Mouse (Mus musculus) left cerebral cortex, adult 18-20 months (tissue): ENCODE measurements at regions not wholly inside any gene's neighbourhood (a gene's known extent, or its start where the extent isn't known, plus 50 kb on each side); places are given as distances from the start of the nearest gene placed in this dataset.

Experiments
- DNase-seq, 2 experiments: peaks; one replicate each; pipeline ENCODE4 v3.0.0; 2021 to 2022; ENCODE audit warnings: low spot score in 2 of 2, mixed read lengths in 1 of 2

- DNase-seq: peak; percentile 22 to 36
These were observed 360.9 kb upstream of the Pkn2 start for GRCm38 (mm10) chr3:143242691-143243090.

DNA sequence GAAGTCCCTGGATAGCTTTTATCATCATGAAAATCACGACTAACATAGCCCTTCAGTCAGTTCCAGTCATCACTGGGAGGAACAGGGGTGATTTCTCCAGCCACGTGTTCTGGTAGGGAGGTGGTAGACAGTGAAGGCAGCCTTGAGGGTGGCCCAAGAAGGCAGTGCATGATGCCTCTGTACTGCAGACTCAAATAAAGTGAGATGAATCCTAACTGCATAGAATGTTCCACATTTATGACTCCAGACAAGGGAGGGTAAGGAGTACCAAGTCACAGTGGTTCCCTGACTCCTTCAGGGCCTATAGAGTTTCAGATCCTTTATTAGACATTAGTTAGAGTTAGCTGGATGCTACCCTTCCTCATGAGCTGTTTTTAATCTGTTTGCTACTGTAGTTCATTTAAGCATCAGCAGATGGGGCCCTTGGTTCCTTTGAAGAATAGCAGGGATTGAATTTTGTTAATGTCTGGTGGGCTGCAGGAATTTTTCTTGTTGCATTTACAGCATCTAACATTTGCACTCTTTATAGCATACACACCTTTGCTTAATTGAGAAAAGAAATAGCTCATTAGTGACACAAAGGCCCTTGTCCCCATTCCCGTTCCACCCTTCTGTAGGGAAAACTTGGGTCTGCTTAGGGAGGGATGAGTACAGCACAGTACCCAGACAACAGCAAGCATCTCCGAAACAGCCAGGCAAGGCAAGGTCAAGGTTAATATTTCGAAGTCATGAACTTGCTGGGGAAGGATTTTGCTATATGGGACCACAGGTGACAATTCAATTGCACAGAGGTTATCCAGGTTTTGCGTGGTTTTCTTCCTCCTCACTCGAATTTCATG lies 359.0 kb upstream of the Pkn2 start:
- peak; percentile 27 to 39 for DNase-seq

DNA sequence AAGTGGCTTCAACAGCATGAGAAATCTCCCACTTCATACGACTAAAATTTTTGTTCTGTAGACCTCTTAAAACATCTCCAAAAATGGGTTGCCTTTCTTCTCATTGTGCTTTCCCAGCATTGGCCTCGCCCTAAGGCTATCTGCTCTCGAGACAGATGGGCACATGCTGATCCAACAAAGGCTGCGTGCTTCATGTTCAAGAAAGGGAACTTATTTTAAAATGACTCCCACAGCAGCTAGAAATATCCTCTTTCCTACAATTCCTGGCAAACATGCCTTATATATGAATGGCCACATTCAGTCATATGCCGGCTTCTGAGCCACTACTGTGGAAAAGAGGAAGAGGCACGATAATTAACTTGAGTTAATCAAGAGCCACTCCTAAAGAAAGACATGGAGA lies 356.7 kb upstream of the Pkn2 start:
- peak; percentile 38 to 44 for DNase-seq

DNA sequence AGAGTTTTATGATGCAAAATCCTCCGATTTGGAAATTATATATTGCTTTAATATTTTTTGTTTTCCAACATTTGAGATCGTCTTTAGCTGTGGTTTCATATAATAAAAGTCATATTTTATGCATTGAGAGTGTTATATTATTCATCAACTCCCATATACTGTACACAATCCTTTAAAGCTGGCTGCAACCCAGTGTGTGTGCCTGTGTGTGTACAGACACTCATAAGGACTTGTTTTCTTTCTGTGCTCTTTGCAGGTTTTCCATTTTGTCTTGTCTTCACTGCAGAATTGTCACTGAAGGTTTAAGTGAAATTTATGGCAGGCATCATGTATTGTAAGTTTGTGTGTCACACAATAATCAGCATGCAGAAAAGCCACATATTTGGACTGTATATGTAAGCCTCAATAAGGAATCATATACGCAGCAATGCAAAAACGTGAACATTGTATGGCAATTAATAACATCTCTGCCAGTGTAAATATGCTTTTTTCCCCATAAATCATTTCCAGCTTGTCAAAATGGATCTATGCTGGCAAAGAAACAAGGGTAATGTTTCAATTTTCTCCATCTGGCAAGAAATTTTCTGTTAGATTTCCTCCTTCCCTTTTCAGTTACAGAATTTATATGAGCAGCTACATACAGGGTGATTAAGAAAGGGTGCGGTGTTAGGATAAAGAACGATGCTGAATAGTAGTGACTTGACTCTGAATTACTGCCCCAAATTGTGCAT lies 342.4 kb upstream of the Pkn2 start:
- no peak for DNase-seq

GRCm38 (mm10) chr3:143193263-143193970 lies 311.6 kb upstream of the Pkn2 start:
- no peak for DNase-seq

DNA sequence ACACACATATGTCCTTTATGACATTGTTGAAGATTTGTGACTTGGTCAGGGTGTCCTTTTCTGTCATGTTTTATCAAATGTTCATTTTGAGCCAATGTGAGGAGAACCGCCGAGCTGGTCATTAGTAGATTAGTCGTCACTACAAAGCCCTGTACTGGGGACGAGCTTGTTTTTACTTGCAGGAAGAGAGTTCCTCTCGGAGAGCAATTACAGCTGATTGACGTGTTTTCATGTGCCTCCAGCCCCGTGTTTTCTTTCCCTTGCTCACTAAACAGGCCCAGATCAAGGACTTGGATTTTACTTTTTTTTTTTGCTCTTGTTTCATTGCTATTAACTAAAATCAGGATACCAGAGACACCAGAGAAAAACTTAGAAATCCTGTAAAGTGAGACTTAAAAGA lies 307.1 kb upstream of the Pkn2 start:
- DNase-seq: no peak

- DNase-seq: peak; percentile 66 to 74
These were observed 292.2 kb upstream of the Pkn2 start for GRCm38 (mm10) chr3:143173971-143174370.

DNA sequence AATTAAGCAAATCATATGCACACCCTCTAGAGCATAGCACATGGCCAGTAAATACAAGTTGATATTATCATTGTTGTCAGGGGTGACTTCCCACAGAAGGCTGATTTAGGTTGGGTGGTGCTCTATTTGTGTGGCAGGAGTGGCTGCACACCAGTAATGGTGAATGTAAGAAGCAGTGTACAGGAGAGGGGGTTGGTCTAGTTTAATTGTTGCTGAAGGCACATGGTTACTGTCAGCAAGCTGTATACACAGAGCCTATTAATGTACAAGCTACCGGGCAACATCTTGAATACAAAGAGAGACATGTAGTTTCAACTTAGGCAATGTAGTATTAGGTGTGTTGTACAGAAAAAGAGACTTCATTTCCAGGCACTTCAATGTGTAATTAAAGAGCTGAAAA lies 280.6 kb upstream of the Pkn2 start:
- DNase-seq: no peak

GRCm38 (mm10) chr3:143161993-143162392 lies 280.2 kb upstream of the Pkn2 start:
- DNase-seq: no peak

- no peak for DNase-seq
These were observed 276.8 kb upstream of the Pkn2 start for GRCm38 (mm10) chr3:143158568-143158967.

GRCm38 (mm10) chr3:143156733-143157524 lies 275.1 kb upstream of the Pkn2 start:
- DNase-seq: no peak

DNA sequence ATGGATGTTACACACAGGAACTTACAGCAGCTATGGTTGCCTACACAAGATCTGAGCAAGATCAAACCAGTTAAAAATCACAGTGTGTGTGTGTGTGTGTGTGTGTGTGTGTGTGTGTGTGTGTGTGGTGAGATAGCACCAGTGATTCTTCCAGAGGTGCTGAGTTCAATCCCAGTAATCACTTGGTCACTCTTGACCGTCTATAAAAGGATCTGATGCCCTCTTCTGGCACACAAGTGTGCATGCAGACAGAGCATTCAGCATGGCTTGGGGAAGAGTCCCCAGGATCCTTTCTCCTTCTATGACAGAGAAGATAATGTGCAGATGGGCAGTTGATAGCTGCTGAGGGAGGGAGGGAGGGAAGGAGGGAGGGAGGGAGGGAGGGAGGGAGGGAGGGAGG lies 274.4 kb upstream of the Pkn2 start:
- no peak for DNase-seq

DNA sequence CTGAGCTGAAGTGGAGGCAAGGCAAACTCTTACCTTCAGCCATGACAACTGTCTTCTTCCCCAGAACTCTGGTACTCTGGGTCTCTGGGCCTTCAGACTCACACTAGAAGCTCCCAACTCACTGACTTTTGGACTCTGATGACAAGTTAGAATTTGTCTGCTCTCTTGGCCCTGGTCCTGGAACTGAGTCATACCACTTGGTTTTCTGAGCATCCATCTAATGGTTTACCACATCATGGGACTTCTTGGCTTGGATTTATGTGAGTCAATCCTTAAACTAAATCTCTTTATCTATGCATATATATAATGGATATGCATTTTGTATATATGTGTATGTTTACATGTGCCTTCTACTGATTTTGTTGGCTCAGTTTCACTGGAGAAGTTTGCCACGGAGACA lies 273.8 kb upstream of the Pkn2 start:
- no peak for DNase-seq

DNA sequence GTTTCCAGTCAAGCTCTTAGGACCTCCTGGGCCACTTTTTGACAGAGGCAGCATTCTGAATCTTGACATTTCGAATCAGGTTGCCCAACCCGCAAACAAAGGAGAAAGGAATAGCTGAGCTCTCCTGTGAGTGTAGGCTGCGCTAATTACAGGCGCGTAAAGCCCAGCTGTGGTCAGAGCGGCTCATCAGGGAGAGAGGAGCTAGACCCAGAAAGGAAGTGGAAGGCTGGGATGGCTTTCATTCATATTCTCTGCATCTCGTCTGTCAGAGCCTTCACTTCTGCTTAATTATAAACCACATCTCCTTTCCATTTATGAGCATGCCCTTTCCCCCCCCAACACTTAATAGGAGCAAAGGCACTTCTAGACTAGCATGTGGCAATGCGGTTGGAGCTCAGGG lies 265.7 kb upstream of the Pkn2 start:
- no peak for DNase-seq

DNA sequence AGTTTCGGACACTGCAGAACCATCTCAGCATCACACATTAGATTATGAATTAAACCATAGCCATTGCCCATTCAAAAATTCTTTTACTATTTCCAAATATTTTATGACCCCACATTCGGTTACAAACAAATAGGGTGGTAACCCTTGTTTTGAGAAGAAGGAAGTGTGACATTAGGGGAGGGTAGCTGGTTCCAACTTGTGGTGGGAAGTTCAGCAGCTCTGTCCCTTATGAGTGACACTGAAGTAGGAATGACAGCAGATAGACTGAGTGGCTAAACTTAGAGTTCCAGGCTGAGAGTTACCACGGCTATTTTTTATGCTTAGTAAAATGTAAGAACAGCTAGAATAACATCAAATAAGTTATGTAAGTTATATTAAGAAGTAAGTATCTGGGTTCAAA lies 257.1 kb upstream of the Pkn2 start:
- no peak for DNase-seq

DNA sequence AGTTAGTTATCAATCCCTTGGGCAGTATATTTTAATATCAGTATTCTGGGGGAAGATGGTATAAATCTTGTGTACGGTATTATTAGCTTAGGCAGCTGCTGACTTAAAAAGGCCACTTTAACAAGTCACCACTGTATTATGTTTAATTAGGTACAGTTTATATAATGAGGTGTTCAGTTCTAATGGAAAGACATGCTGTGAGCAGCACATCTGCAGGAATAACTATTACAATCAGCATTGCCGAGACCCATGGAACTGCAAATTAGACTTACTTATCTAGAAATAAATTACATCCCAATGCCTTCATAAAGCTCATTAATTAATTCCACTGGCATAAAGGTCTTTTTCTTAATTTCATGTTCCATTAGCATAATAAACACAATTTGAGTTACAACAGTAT lies 252.7 kb upstream of the Pkn2 start:
- DNase-seq: no peak

GRCm38 (mm10) chr3:143107733-143108291 lies 226.0 kb upstream of the Pkn2 start:
- no peak for DNase-seq

- no peak for DNase-seq
These were observed 222.9 kb upstream of the Pkn2 start for GRCm38 (mm10) chr3:143104734-143105133.

DNA sequence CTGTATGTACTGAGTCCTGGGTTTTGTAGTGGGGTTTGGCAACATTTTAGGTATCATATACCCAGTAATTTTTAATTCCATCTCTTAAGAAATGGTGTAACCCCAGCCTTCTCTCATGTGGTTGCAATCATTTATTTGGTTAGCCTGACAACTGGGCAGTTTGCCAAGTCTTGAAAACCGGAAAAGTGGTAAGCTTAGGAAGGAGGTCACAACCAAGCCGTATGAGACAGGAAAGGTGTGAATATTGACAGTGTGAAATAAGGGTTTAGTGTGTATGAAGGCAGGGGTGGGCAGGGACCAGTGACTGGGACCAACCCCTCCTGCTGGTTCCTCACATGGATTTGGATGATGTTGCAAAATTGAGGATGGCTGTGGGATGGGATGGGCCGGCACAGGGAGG lies 221.5 kb upstream of the Pkn2 start:
- DNase-seq: no peak

- peak; percentile 23 to 52 for DNase-seq
These were observed 219.2 kb upstream of the Pkn2 start for GRCm38 (mm10) chr3:143100810-143101645.
